Mouse (Mus musculus) myocyte (in vitro differentiated cells): ENCODE measurements around the gene Krtap1-3. TPM values are rescaled to one million over a fixed set of nuclear protein-coding genes. Genes with fewer than 3 reads are reported as not detected.

Source experiments
- H3K27me3 ChIP-seq: one replicate; pipeline ENCODE4 v1.6.1; 2011; ENCODE audit not compliant: control insufficient read depth, insufficient read depth, insufficient read length
- H3K36me3 ChIP-seq: one replicate; pipeline ENCODE4 v1.6.1; 2011; ENCODE audit not compliant: control insufficient read depth, insufficient read depth
- H3K4me2 ChIP-seq: one replicate; pipeline ENCODE4 v1.6.1; 2011; ENCODE audit warnings: low read depth, control low read depth
- H3K4me3 ChIP-seq: one replicate; pipeline ENCODE4 v1.5.1; 2011; ENCODE audit warnings: mild to moderate bottlenecking, control low read depth, moderate library complexity
- H3K79me2 ChIP-seq: one replicate; pipeline ENCODE4 v1.6.1; 2011; ENCODE audit not compliant: control insufficient read depth, insufficient read depth
- H3ac ChIP-seq: one replicate; pipeline ENCODE4 v1.6.1; 2011; ENCODE audit not compliant: control insufficient read depth, insufficient read length
- CEBPB ChIP-seq: IDR thresholded peaks from 2 replicates; pipeline ENCODE4 v1.6.1; 2011; ENCODE audit warnings: mild to moderate bottlenecking, moderate library complexity; ENCODE audit not compliant: poor library complexity, insufficient read depth, severe bottlenecking
- E2F4 ChIP-seq: IDR thresholded peaks from one replicate; pipeline ENCODE4 v1.6.1; 2011; ENCODE audit warnings: mild to moderate bottlenecking, control low read depth, moderate library complexity; ENCODE audit not compliant: insufficient read depth
- MAX ChIP-seq: IDR thresholded peaks from one replicate; pipeline ENCODE4 v1.6.1; 2011; ENCODE audit warnings: low read depth, mild to moderate bottlenecking, control low read depth
- MYOD1 ChIP-seq, 3 experiments: IDR thresholded peaks; one replicate each; pipeline ENCODE4 v1.6.1; 2011; ENCODE audit warnings: control low read depth in 2 of 3, low read depth in 2 of 3, mild to moderate bottlenecking in 2 of 3, moderate library complexity in 1 of 3; ENCODE audit not compliant: insufficient read length in 2 of 3, control insufficient read depth in 1 of 3
- MYOG ChIP-seq, 3 experiments: IDR thresholded peaks; one replicate each; pipeline ENCODE4 v1.6.1; 2011; ENCODE audit warnings: control low read depth in 2 of 3, low read depth in 2 of 3, mild to moderate bottlenecking in 2 of 3; ENCODE audit not compliant: insufficient read length in 2 of 3, control insufficient read depth in 1 of 3, insufficient read depth in 1 of 3
- POLR2A ChIP-seq: IDR thresholded peaks from one replicate; pipeline ENCODE4 v1.6.1; 2011; ENCODE audit warnings: low read depth, mild to moderate bottlenecking, control low read depth, moderate library complexity; ENCODE audit not compliant: insufficient read length
- POLR2AphosphoS2 ChIP-seq: IDR thresholded peaks from one replicate; pipeline ENCODE4 v1.6.1; 2011; ENCODE audit warnings: low read depth, control low read depth; ENCODE audit not compliant: insufficient read length
- REST ChIP-seq: IDR thresholded peaks from one replicate; pipeline ENCODE4 v1.6.1; 2011; ENCODE audit warnings: mild to moderate bottlenecking, control low read depth, moderate library complexity; ENCODE audit not compliant: insufficient read depth, insufficient read length
- SRF ChIP-seq: IDR thresholded peaks from one replicate; pipeline ENCODE4 v1.6.1; 2011; ENCODE audit warnings: low read depth; ENCODE audit not compliant: control insufficient read depth, insufficient read length
- TCF12 ChIP-seq: IDR thresholded peaks from one replicate; pipeline ENCODE4 v1.6.1; 2011; ENCODE audit warnings: mild to moderate bottlenecking, control low read depth; ENCODE audit not compliant: poor library complexity, insufficient read depth, severe bottlenecking
- TCF3 ChIP-seq: IDR thresholded peaks from one replicate; pipeline ENCODE4 v1.6.1; 2011; ENCODE audit warnings: low read depth, control low read depth; ENCODE audit not compliant: insufficient read length
- USF1 ChIP-seq: IDR thresholded peaks from one replicate; pipeline ENCODE4 v1.6.1; 2011; ENCODE audit warnings: low read depth, mild to moderate bottlenecking, control low read depth, moderate library complexity
- polyA plus RNA-seq: library from polyadenylated mRNA; unstranded; fragments of >200 nt; fragmentation: generic; extraction: Trizol; gene quantifications from one replicate; pipeline ENCODE4 v1.2.1, GENCODE M21; 2012; ENCODE audit warnings: missing spikeins

Krtap1-3 gene
- polyA plus RNA-seq, 1 experiment: not detected

DNA sequence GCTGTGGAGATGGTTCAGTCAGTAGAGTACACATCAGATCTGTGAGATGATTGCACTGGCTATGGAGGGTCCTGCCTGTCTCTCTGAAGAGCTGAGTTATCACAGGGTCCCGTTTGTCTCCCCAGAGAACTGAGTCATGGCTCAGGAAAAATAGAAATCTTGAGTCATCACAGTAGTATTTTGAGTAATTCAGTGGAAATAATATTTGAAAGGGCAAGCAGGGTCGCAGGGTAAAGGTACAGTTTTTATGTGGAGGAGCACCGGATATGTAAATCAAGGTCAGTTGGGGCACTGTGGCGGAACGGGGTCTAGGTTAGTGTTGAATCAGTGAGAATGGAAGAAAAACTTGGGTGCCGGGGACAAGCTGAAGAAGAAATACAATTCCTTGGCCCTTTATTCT is 28.6 kb downstream of the Krtap1-3 start:
- Histone ChIP-seq H3K79me2 (no peaks in the 10 kb centered on the region), H3K27me3 (no peaks in the 10 kb centered on the region), H3K36me3 (no peaks in the 10 kb centered on the region), H3K4me2 (no peak overlapping the region), H3ac (no peak overlapping the region), H3K4me3 (no peak overlapping the region)
- TF ChIP-seq POLR2AphosphoS2 (no peak), TCF12 (no peak), CEBPB (no peak), MYOD1 (IDR thresholded peaks at IDR 0.05; ENCODE audit: control insufficient read depth in 1 of 3, insufficient read length in 2 of 3, low read depth in 2 of 3) (no peak), USF1 (no peak), E2F4 (no peak), MAX (no peak), REST (no peak), SRF (no peak), POLR2A (no peak), MYOG (IDR thresholded peaks at IDR 0.05; ENCODE audit: control insufficient read depth in 1 of 3, insufficient read depth in 1 of 3, insufficient read length in 2 of 3, low read depth in 2 of 3) (no peak)

- Histone ChIP-seq H3K27me3 (no peaks in the 10 kb centered on the region), H3K36me3 (no peaks in the 10 kb centered on the region), H3ac (no peak within 1 kb of the TSS), H3K4me3 (no peak within 1 kb of the TSS), H3K4me2 (no peak within 1 kb of the TSS), H3K79me2 (no peaks in the 10 kb centered on the region)
- TF ChIP-seq POLR2A (no peak), CEBPB (no peak), TCF12 (no peak), MYOD1 (IDR thresholded peaks at IDR 0.05; ENCODE audit: control insufficient read depth in 1 of 3, insufficient read length in 2 of 3, low read depth in 2 of 3) (no peak), POLR2AphosphoS2 (no peak), MYOG (IDR thresholded peaks at IDR 0.05; ENCODE audit: control insufficient read depth in 1 of 3, insufficient read depth in 1 of 3, insufficient read length in 2 of 3, low read depth in 2 of 3) (no peak), SRF (no peak), E2F4 (no peak), REST (no peak), MAX (no peak), USF1 (no peak), TCF3 (no peak)
Measured at GRCm38 (mm10) chr11:99559366-99559765, 31.8 kb downstream of the Krtap1-3 start, which contains the start of gene Gm11939. TSS of gene Gm11939 (minus strand) at chr11:99559466.

DNA sequence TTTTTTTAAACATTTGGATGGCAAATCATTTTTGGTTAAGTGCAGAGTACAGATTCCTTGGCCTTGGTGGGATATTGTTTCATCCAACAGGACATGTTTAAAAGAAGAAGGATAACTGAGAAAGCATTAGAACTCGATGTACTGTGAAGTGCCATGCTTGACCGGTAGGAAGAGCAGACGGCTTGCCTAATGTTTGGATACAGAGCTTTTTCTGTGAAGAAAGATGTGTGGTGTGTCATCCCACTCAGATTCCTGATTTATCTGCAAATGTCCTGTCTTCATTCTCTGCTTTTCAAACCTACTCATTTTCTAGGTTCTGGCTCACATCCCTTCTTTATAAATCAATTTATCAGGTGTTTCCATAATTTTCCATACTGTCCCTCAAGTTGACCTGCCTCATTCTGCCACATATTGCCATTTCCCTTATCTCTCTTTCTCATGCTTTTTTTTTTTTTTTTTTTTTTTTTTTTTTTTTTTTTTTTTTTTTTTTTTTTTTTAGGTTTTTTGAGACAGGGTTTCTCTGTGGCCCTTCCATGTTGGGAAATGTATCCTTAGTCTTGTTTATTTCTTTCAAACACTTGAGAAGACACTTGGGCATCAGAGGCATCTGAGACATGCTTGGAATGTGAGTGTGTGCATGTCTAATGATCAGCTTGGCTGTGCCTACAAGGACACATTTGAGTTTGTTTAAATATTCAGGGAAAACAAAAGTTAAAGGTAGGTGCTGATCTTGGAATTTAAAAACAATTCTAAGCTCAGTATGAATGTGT is 33.0 kb downstream of the Krtap1-3 start:
- Histone ChIP-seq H3K4me3 (no peak overlapping the region), H3K36me3 (no peaks in the 10 kb centered on the region), H3ac (no peak overlapping the region), H3K79me2 (no peaks in the 10 kb centered on the region), H3K4me2 (no peak overlapping the region), H3K27me3 (no peaks in the 10 kb centered on the region)
- TF ChIP-seq POLR2A (no peak), MAX (no peak), MYOG (IDR thresholded peaks at IDR 0.05; ENCODE audit: control insufficient read depth in 1 of 3, insufficient read depth in 1 of 3, insufficient read length in 2 of 3, low read depth in 2 of 3) (no peak), POLR2AphosphoS2 (no peak), TCF12 (no peak), USF1 (no peak), MYOD1 (IDR thresholded peaks at IDR 0.05; ENCODE audit: control insufficient read depth in 1 of 3, insufficient read length in 2 of 3, low read depth in 2 of 3) (no peak), SRF (no peak), E2F4 (no peak), REST (no peak), TCF3 (no peak), CEBPB (no peak)

GRCm38 (mm10) chr11:99556753-99557152 is 34.4 kb downstream of the Krtap1-3 start, which contains the start of gene Krtap3-2:
TSS of gene Krtap3-2 (minus strand) at chr11:99556853.
- no peaks in the 10 kb centered on the region for H3K27me3 ChIP-seq
- H3ac ChIP-seq: no peak within 1 kb of the TSS
- H3K79me2 ChIP-seq: no peaks in the 10 kb centered on the region
- no peak within 1 kb of the TSS for H3K4me3 ChIP-seq
- no peaks in the 10 kb centered on the region for H3K36me3 ChIP-seq
- H3K4me2 ChIP-seq: no peak within 1 kb of the TSS
- TF ChIP-seq TCF3 (no peak), CEBPB (no peak), MAX (no peak), MYOG (IDR thresholded peaks at IDR 0.05; ENCODE audit: control insufficient read depth in 1 of 3, insufficient read depth in 1 of 3, insufficient read length in 2 of 3, low read depth in 2 of 3) (no peak), REST (no peak), USF1 (no peak), E2F4 (no peak), MYOD1 (IDR thresholded peaks at IDR 0.05; ENCODE audit: control insufficient read depth in 1 of 3, insufficient read length in 2 of 3, low read depth in 2 of 3) (no peak)
